ENCODE assay signal across 2 mouse cellular contexts in genomic region chr1:106534835-106535234, GRCm38 (mm10).
DNase-seq lines count a peak whose midpoint lies in the region; ATAC-seq and TF ChIP-seq lines count a peak whose summit lies in the region.
"Not testable (repeated sequence)": the region's sequence is repeated elsewhere in the genome, so short reads cannot be mapped to it uniquely, and the experiment has no call there.

No protein-coding gene starts in this region.

- not testable (repeated sequence) for H3K27ac ChIP-seq in MEL (ENCODE audit: control insufficient read depth, low read depth, low read length); midbrain, embryonic 11.5 days (ENCODE audit: low read depth, low read length)

- not testable (repeated sequence) for H3K27me3 ChIP-seq in MEL (ENCODE audit: control insufficient read depth in 1 of 2, insufficient read depth in 2 of 2, low read length in 2 of 2); midbrain, embryonic 11.5 days (ENCODE audit: control insufficient read depth, insufficient read depth, low read length)

- H3K4me2 ChIP-seq in midbrain, embryonic 11.5 days = not testable (repeated sequence)

- not testable (repeated sequence) for TF ChIP-seq EP300 in MEL (IDR thresholded peaks at IDR 0.05; ENCODE audit: low read depth in 1 of 2, low read length in 2 of 2)

- H3K79me2 ChIP-seq in MEL (ENCODE audit: control insufficient read depth, insufficient read depth, low read length, poor library complexity) = not testable (repeated sequence)

- H3K4me1 ChIP-seq in MEL (ENCODE audit: control insufficient read depth in 1 of 2, insufficient read depth in 2 of 2, low read length in 2 of 2); midbrain, embryonic 11.5 days (ENCODE audit: control insufficient read depth, insufficient read depth, low read length): not testable (repeated sequence)

- 95% methylated on average over 3 of the region's 3 CpGs for WGBS in midbrain, embryonic 11.5 days

- not testable (repeated sequence) for H3K9me3 ChIP-seq in MEL (replicated peaks; ENCODE audit: insufficient read depth, low read length); midbrain, embryonic 11.5 days (ENCODE audit: control insufficient read depth, low read length)

- TF ChIP-seq CTCF in MEL (IDR thresholded peaks at IDR 0.05 in 2 of 3, conservative IDR thresholded peaks at IDR 0.05 in 1 of 3; ENCODE audit: control insufficient read depth in 1 of 3, insufficient read depth in 1 of 3, low read depth in 2 of 3, low read length in 3 of 3, poor library complexity in 1 of 3, severe bottlenecking in 1 of 3) = not testable (repeated sequence)

- H3K9ac ChIP-seq in MEL (ENCODE audit: control insufficient read depth, low read depth, low read length, poor library complexity, severe bottlenecking); midbrain, embryonic 11.5 days (ENCODE audit: low read length): not testable (repeated sequence)

- H3K4me3 ChIP-seq in MEL (ENCODE audit: control insufficient read depth in 1 of 2, insufficient read depth in 1 of 2, low read depth in 2 of 2, low read length in 2 of 2); midbrain, embryonic 11.5 days (ENCODE audit: low read depth, low read length): not testable (repeated sequence)

- not testable (repeated sequence) for ATAC-seq in midbrain, embryonic 11.5 days (ENCODE audit: low FRiP score)

- TF ChIP-seq POLR2A in MEL (IDR thresholded peaks at IDR 0.05; ENCODE audit: control insufficient read depth in 1 of 2, insufficient read depth in 1 of 2, low read depth in 1 of 2, low read length in 2 of 2, poor library complexity in 1 of 2) = not testable (repeated sequence)

- DNase-seq in MEL (ENCODE audit: low read depth, low spot score) = not testable (repeated sequence)
- DNase-seq in midbrain, embryonic 11.5 days (ENCODE audit: low spot score, missing footprints) = peak; percentile 64

- not testable (repeated sequence) for H3K36me3 ChIP-seq in MEL (ENCODE audit: control insufficient read depth in 1 of 2, insufficient read depth in 2 of 2, low read length in 2 of 2); midbrain, embryonic 11.5 days (ENCODE audit: control insufficient read depth, insufficient read depth, low read length)

- TF ChIP-seq RAD21 in MEL (IDR thresholded peaks at IDR 0.05; ENCODE audit: low read depth, low read length) = not testable (repeated sequence)

TF ChIP-seq in MEL, 35 proteins besides CTCF, POLR2A, EP300 and RAD21:
- peak; percentile 50; the same call in 1 of the 2 replicates for TF ChIP-seq TBP (IDR thresholded peaks at IDR 0.05; ENCODE audit: low read depth, low read length)
